Mouse (Mus musculus): ENCODE data around the gene Rad51d. TPM values are rescaled to one million over a fixed set of nuclear protein-coding genes. Genes with fewer than 3 reads are reported as not detected.
A peak's percentile ranks its signal among the peaks of the same experiment; 100 is the strongest.
"Not testable (repeated sequence)": the region's sequence is repeated elsewhere in the genome, so short reads cannot be mapped to it uniquely, and the experiment has no call there.

The Rad51d gene
- total RNA-seq (2018; cell fraction: chromatin; rRNA removed): 10 to 100 TPM in 14 of 26 experiments, 1 to 10 TPM in 12; 2.7 to 28.2 (median 12.2) TPM
- 10 to 100 TPM in 12 of 26 experiments, 1 to 10 TPM in 14; 3.4 to 12.7 (median 9.8) TPM for total RNA-seq (2018; cell fraction: cytosol; rRNA removed)
- total RNA-seq (2018; cell fraction: nucleus; rRNA removed): 10 to 100 TPM in 13 of 26 experiments, 1 to 10 TPM in 13; 3.7 to 23.6 (median 10.2) TPM
- 6.3 to 8.1 TPM (median 7.7 TPM) in 3 replicates for polyA plus RNA-seq (2018)

GRCm38 (mm10) chr11:82890342-82890762 is at the start of gene Rad51d:
Rad51d (minus strand) TSS chr11:82890614.
- H3K4me3 ChIP-seq (ENCODE audit: inconsistent target): peak within 1 kb of the TSS; percentile 88
- H3K27ac ChIP-seq: peak within 1 kb of the TSS; percentile 59
- WGBS (ENCODE audit: missing documents): under 1% methylated on average over 26 of the region's 26 CpGs
- no peaks in the 10 kb centered on the region for H3K36me3 ChIP-seq (ENCODE audit: inconsistent target)
- no peaks in the 10 kb centered on the region; the same call in 1 of the 2 replicates for H3K79me2 ChIP-seq (ENCODE audit: inconsistent target)

DNA sequence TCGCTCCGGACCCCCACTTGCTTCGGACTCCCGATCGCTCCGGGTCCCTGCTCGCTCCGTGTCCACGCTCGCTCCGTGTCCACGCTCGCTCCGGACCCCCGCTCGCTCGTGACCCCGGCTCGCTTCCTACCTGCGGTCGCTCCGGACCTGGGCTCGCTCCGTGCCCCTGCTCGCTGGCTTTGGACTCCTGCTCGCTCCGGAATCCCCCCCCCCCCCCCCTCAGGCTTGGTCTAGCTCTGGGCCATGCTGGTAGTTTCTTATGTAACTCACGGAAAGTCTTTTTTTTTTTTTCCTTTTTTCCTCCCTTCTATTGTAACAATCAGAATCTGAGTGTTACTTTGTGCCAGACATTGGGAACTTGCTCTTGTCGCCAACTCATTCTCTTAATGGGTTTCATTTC is 42.8 kb upstream of the Rad51d start:
- H3K4me3 ChIP-seq (ENCODE audit: inconsistent target): no peak overlapping the region
- H3K79me2 ChIP-seq (ENCODE audit: inconsistent target): no peaks in the 10 kb centered on the region
- WGBS (ENCODE audit: missing documents): 6% methylated on average over 16 of the region's 29 CpGs
- no peak overlapping the region for H3K27ac ChIP-seq
- H3K36me3 ChIP-seq (ENCODE audit: inconsistent target): no peaks in the 10 kb centered on the region

DNA sequence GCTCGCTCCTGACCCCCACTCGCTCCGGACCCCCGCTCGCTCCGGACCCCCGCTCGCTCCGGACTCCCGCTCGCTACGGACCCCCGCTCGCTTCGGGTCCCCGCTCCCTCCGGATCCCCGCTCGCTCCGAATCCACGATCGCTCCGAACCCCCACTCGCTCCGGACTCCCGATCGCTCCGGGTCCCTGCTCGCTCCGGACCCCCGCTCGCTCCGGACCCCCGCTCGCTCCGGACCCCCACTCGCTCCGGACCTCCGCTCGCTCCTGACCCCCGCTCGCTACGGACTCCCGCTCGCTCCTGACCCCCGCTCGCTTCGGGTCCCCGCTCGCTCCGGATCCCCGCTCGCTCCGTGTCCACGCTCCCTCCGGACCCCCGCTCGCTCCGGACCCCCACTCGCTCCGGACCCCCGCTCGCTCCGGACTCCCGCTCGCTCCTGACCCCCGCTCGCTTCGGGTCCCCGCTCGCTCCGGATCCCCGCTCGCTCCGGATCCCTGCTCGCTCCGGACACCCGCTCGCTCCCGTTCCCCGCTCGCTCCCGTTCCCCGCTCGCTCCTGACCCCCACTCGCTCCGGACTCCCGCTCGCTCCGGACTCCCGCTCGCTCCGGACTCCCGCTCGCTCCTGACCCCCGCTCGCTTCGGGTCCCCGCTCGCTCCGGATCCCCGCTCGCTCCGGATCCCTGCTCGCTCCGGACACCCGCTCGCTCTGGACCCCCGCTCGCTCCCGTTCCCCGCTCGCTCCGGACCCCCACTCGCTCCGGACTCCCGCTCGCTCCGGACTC is 41.4 kb upstream of the Rad51d start:
- 2% methylated on average over 24 of the region's 119 CpGs for WGBS (ENCODE audit: missing documents)
- not testable (repeated sequence) for H3K36me3 ChIP-seq (ENCODE audit: inconsistent target); H3K27ac ChIP-seq; H3K4me3 ChIP-seq (ENCODE audit: inconsistent target); H3K79me2 ChIP-seq (ENCODE audit: inconsistent target)

- WGBS (ENCODE audit: missing documents): 5% methylated on average over 31 of the region's 63 CpGs
- not testable (repeated sequence) for H3K4me3 ChIP-seq (ENCODE audit: inconsistent target); H3K36me3 ChIP-seq (ENCODE audit: inconsistent target); H3K27ac ChIP-seq; H3K79me2 ChIP-seq (ENCODE audit: inconsistent target)
Measured at GRCm38 (mm10) chr11:82931161-82931560, 40.7 kb upstream of the Rad51d start.

DNA sequence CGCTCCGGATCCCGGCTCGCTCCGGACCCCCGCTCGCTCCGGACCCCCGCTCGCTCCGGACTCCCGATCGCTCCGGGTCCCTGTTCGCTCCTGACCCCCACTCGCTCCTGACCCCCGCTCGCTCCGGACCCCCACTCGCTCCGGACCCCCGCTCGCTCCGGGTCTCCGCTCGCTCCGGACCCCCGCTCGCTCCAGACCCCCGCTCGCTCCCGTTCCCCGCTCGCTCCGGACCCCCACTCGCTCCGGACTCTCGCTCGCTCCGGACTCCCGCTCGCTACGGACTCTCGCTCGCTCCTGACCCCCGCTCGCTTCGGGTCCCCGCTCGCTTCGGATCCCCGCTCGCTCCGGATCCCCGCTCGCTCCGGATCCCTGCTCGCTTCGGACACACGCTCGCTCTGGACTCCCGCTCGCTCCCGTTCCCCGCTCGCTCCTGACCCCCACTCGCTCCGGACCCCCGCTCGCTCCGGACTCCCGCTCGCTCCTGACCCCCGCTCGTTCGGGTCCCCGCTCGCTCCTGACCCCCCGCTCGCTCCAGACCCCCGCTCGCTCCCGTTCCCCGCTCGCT is 40.1 kb upstream of the Rad51d start:
- H3K79me2 ChIP-seq (ENCODE audit: inconsistent target); H3K36me3 ChIP-seq (ENCODE audit: inconsistent target); H3K27ac ChIP-seq; H3K4me3 ChIP-seq (ENCODE audit: inconsistent target): not testable (repeated sequence)
- 15% methylated on average over 39 of the region's 85 CpGs for WGBS (ENCODE audit: missing documents)

- Histone ChIP-seq H3K27ac (no peak overlapping the region), H3K36me3 (ENCODE audit: inconsistent target) (no peaks in the 10 kb centered on the region)
- 32% methylated on average over 3 of the region's 3 CpGs for WGBS (ENCODE audit: missing documents)
Measured at GRCm38 (mm10) chr11:82929633-82929950, 39.2 kb upstream of the Rad51d start.

GRCm38 (mm10) chr11:82928897-82929632 is 38.7 kb upstream of the Rad51d start:
- WGBS (ENCODE audit: missing documents): 81% methylated on average over 20 of the region's 20 CpGs
- H3K27ac ChIP-seq: no peak overlapping the region
- H3K79me2 ChIP-seq (ENCODE audit: inconsistent target): no peaks in the 10 kb centered on the region
- H3K4me3 ChIP-seq (ENCODE audit: inconsistent target): no peak overlapping the region
- H3K36me3 ChIP-seq (ENCODE audit: inconsistent target): no peaks in the 10 kb centered on the region

More at GRCm38 (mm10) chr11:82929633-82929950, 39.2 kb upstream of the Rad51d start:
- H3K4me3 ChIP-seq (ENCODE audit: inconsistent target): no peak overlapping the region
- H3K79me2 ChIP-seq (ENCODE audit: inconsistent target): no peaks in the 10 kb centered on the region

GRCm38 (mm10) chr11:82923910-82924309 is 33.5 kb upstream of the Rad51d start:
- H3K79me2 ChIP-seq (ENCODE audit: inconsistent target); H3K27ac ChIP-seq; H3K4me3 ChIP-seq (ENCODE audit: inconsistent target); H3K36me3 ChIP-seq (ENCODE audit: inconsistent target): not testable (repeated sequence)
- 4% methylated on average over 6 of the region's 6 CpGs for WGBS (ENCODE audit: missing documents)

- Histone ChIP-seq H3K36me3 (ENCODE audit: inconsistent target) (no peaks in the 10 kb centered on the region), H3K4me3 (ENCODE audit: inconsistent target) (no peak overlapping the region), H3K79me2 (ENCODE audit: inconsistent target) (no peaks in the 10 kb centered on the region), H3K27ac (no peak overlapping the region)
- WGBS (ENCODE audit: missing documents): 90% methylated on average over 4 of the region's 4 CpGs
Measured at GRCm38 (mm10) chr11:82921691-82922090, 31.3 kb upstream of the Rad51d start.

DNA sequence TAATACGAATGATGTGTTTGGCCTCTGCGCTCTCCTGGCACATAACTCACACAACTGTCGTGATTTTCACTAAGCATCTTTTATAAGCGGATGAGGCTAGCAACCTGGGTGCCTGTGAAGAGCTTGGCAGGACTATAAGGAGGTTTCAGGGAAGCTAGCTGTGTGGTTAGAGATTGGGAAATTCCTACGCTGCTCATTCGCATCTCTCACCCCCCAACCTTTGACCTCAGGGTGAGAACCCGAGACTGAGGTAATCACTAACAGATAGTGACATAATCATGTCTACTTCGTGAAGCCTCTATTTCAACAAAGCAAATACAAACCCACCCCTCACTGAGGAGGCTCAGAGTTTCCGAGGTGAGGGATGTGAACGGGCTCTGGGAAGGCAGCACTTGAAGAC is 30.4 kb upstream of the Rad51d start:
- WGBS (ENCODE audit: missing documents): 74% methylated on average over 10 of the region's 10 CpGs
- Histone ChIP-seq H3K4me3 (ENCODE audit: inconsistent target) (no peak overlapping the region), H3K79me2 (ENCODE audit: inconsistent target) (no peaks in the 10 kb centered on the region), H3K27ac (no peak overlapping the region), H3K36me3 (ENCODE audit: inconsistent target) (no peaks in the 10 kb centered on the region)

DNA sequence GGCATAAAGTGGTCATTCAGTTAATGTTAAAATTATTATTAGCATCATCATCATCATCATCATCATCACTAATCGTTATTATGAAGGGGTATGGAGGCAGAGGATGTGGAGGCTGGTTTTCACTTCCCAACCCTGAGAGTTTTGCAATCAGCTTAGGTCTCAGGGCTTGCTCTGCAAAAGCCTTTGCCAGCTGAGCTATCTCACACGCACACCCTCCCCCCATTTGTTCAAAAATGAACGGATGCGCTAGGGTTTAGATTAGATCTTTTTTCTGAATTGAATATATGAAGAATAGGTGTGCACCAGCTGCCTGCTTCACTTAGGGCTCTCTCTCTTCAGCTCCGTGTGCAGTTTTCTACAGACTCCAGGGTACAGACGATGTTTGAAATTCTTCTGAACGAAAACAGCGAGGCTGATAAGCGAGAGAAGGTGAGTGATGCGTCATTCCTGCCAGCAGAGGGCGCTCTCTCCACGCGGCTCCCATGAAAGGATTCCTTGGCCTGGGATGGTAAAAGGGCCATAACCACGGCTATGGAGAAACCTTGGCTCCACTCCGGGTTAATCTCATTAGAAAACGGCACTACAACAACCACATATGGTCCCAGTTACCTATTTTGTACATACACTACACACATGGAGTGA is 24.4 kb upstream of the Rad51d start:
- no peak overlapping the region for H3K27ac ChIP-seq
- no peaks in the 10 kb centered on the region for H3K36me3 ChIP-seq (ENCODE audit: inconsistent target)
- H3K79me2 ChIP-seq (ENCODE audit: inconsistent target): no peaks in the 10 kb centered on the region
- H3K4me3 ChIP-seq (ENCODE audit: inconsistent target): no peak overlapping the region
- WGBS (ENCODE audit: missing documents): 6% methylated on average over 16 of the region's 16 CpGs

GRCm38 (mm10) chr11:82910679-82911389 is 20.4 kb upstream of the Rad51d start:
- no peak overlapping the region for H3K4me3 ChIP-seq (ENCODE audit: inconsistent target)
- no peak overlapping the region for H3K27ac ChIP-seq
- no peaks in the 10 kb centered on the region; the same call in 1 of the 2 replicates for H3K79me2 ChIP-seq (ENCODE audit: inconsistent target)
- H3K36me3 ChIP-seq (ENCODE audit: inconsistent target): no peaks in the 10 kb centered on the region
- 87% methylated on average over 11 of the region's 11 CpGs for WGBS (ENCODE audit: missing documents)

DNA sequence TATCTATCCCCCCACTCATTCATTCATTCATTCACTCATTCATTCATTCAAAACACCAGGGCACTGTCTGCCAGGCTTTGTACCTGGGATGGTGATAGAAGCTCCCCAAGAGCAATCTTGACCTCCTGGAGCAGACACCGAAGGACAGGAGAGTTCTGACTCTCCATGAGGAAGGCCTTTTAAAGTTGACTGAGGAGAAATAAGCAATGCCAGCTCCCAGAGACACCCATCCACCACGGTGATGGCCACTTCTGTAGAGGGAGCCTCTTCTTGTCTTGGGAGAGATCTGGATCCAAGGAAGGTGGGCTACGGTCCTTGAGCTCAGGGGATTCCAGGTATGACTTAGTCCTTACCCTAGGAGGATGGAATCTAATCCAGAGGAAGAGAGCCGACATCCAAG is 19.8 kb upstream of the Rad51d start, which contains the start of gene Unc45b:
TSS of gene Unc45b (plus strand) at position 301 of the 400 bp plus-strand sequence.
- 90% methylated on average over 4 of the region's 4 CpGs for WGBS (ENCODE audit: missing documents)
- Histone ChIP-seq H3K27ac (no peak within 1 kb of the TSS), H3K4me3 (ENCODE audit: inconsistent target) (no peak within 1 kb of the TSS), H3K36me3 (ENCODE audit: inconsistent target) (no peaks in the 10 kb centered on the region), H3K79me2 (ENCODE audit: inconsistent target) (no peaks in the 10 kb centered on the region; the same call in 1 of the 2 replicates)

DNA sequence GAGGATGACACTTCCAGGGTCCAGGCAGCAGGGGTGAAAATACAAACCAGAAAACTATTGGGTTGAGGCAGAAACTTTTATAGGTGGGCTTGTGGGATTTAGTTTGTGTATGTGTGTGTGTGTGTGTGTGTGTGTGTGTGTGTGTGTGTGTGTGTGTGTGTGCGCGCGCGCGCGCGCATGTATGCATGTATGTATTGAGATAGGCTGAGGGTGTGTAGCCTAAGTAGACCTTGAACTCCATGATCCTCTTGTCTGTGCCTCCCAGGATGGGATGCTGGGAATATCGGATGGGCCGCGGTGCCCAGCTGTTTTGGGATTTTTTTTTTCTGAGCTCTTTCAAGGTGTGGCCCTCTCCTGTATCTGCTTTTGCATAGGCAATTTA is 18.2 kb upstream of the Rad51d start:
- no peak overlapping the region for H3K27ac ChIP-seq
- no peaks in the 10 kb centered on the region; the same call in 1 of the 2 replicates for H3K79me2 ChIP-seq (ENCODE audit: inconsistent target)
- no peak overlapping the region; the same call in 1 of the 2 replicates for H3K4me3 ChIP-seq (ENCODE audit: inconsistent target)
- WGBS (ENCODE audit: missing documents): 91% methylated on average over 7 of the region's 10 CpGs
- H3K36me3 ChIP-seq (ENCODE audit: inconsistent target): peaks cover 11% of the 10 kb centered on the region; the same call in 1 of the 2 replicates

Data from macrophage (primary cell).